Mouse (Mus musculus) T-cell, adult 66 days (primary cell): Measurements from ENCODE around the gene Ctbp1. TPM values are rescaled to one million over a fixed set of nuclear protein-coding genes. Genes with fewer than 3 reads are reported as not detected.

Experiments
- total RNA-seq, 2 experiments: library from RNA; stranded (reverse); gene quantifications; 3 replicates in 1 of 2; 4 replicates in 1 of 2; pipeline ENCODE4 v1.2.4; 2023

Ctbp1 gene
- 100 to 1,000 TPM; 214 to 236 TPM for total RNA-seq

DNA sequence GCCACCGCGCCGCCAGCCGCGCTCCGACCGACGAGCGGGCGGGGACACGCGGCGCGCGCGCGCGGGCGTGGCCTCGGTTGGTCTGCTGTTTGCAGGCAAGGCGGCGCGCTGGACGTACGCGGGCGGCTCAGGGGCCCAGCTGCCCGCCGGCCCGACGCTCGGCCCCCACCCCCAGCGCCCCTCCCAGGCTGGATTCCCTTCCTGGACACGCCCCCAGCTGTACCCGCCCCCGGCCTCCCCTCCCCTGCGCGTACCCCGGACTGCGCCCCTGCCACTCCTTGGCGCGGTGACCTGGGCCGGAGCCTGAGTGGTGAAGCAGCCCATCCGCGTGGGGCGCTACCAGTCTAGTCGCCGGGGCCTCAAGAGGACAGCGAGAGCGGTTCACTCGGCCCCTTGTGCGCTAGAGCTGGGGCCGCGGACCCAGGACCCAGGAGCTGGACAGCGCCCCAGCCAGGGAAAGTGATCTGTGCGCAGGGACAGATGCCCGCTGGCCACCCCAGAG, at the start of gene Ctbp1:
Ctbp1 (minus strand) TSS at position 42 of the 502 bp plus-strand sequence.

DNA sequence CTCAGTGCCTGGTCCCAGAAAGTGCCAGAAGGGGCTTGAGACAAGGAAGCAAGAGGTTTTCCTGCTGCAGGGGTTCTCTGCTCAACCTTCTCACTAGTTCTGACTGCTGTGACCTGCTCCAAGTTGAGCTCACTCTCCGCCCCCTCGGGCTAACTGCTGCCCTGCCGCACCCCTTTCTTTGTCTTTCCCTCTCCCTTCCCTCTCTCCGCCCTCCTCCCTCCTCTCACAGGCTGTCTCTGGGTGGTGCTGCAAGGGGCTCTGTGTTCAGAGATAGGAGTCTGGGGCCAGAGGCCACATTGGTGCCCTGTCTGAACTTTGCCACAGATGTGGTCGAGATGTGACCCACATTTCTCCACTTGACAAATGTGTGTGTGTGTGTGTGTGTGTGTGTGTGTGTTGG, 56.7 kb downstream of the Ctbp1 start, which contains the start of gene Spon2:
Spon2 (minus strand) TSS at position 375 of the 400 bp plus-strand sequence.

Other genes starting within 250 kb of the Ctbp1 start
- gene Slc5a1, start 170.8 kb downstream of the Ctbp1 start, total RNA-seq = not detected
- under 1 TPM; 0.61 to 0.77 TPM for gene Spon2, start 56.5 kb downstream of the Ctbp1 start, total RNA-seq
- gene Maea, start 60.5 kb upstream of the Ctbp1 start, total RNA-seq = 10 to 100 TPM; 81.0 to 84.3 TPM
- gene Uvssa, start 103.6 kb upstream of the Ctbp1 start, total RNA-seq = 10 to 100 TPM; 20.6 to 21.8 TPM
- not detected for gene Nkx1-1, start 159.0 kb upstream of the Ctbp1 start, total RNA-seq